Mouse (Mus musculus) embryonic facial prominence, embryonic 10.5 days (tissue): ENCODE measurements around the gene Il1rap. TPM values are rescaled to one million over a fixed set of nuclear protein-coding genes. Genes with fewer than 3 reads are reported as not detected.

Experiments
- DNase-seq: peaks from one replicate; pipeline ENCODE4 v3.0.0-alpha.2; 2017; ENCODE audit warnings: low spot score
- H3K27ac ChIP-seq: fragments of 300-500 bp; sonication (generic); replicated peaks from 2 replicates; pipeline ENCODE4 v1.5.1; 2016; ENCODE audit warnings: mild to moderate bottlenecking
- H3K27me3 ChIP-seq: fragments of 300-500 bp; sonication (generic); replicated peaks from 2 replicates; pipeline ENCODE4 v1.6.1; 2016; ENCODE audit warnings: low read depth, mild to moderate bottlenecking; ENCODE audit not compliant: poor library complexity, severe bottlenecking
- H3K36me3 ChIP-seq: fragments of 300-500 bp; sonication (generic); replicated peaks from 2 replicates; pipeline ENCODE4 v1.6.1; 2016; ENCODE audit warnings: mild to moderate bottlenecking, moderate library complexity
- H3K4me1 ChIP-seq: fragments of 300-500 bp; sonication (generic); 2 replicates; pipeline ENCODE4 v1.6.1; 2016
- H3K4me3 ChIP-seq: fragments of 300-500 bp; sonication (generic); 2 replicates; pipeline ENCODE4 v1.5.1; 2016; ENCODE audit warnings: mild to moderate bottlenecking, moderate library complexity
- H3K9me3 ChIP-seq: fragments of 300-500 bp; sonication (generic); 2 replicates; pipeline ENCODE4 v1.6.1; 2016; ENCODE audit warnings: mild to moderate bottlenecking
- WGBS: fragments of 180-500 bp; shearing (Covaris S2); methylation state at CpG from one replicate; pipeline ENCODE4 v1.1.7; 2016; 5-methylcytosine and 5-hydroxymethylcytosine counted together
- polyA plus RNA-seq: library from polyadenylated mRNA; unstranded; fragments of >200 nt; fragmentation: Nextera tagmentation; extraction: Ambion mirVana; gene quantifications from 2 replicates; pipeline ENCODE4 v1.2.1, GENCODE M21; 2016

Il1rap gene
- polyA plus RNA-seq, 1 experiment from 2014 or later: 3.0 TPM

DNA sequence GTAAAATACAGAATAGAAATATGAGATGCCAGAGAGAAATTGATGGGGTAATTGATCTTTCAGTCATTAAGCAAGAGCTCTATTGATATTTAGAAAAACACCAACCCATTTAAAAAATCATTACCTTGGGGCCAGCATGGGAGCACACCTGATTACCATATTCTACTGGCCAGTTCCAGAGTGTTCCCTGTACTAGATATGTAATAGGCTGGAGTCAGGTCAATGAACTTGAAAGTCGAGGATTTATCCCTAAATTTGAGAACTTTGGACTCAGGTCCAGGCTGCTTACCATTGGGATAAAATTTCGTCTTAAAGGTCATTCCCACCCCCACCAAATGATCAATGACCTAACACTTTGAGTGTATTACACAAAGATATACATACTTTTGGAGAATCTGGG is 125.0 kb downstream of the Il1rap start:
- H3K4me3 ChIP-seq: no peak overlapping the region
- 73% methylated on average over 2 of the region's 2 CpGs for WGBS
- no peak for DNase-seq
- no peaks in the 10 kb centered on the region for H3K4me1 ChIP-seq
- H3K27me3 ChIP-seq: no peaks in the 10 kb centered on the region
- no peak overlapping the region for H3K27ac ChIP-seq
- no peaks in the 10 kb centered on the region for H3K9me3 ChIP-seq
- H3K36me3 ChIP-seq: no peaks in the 10 kb centered on the region

DNA sequence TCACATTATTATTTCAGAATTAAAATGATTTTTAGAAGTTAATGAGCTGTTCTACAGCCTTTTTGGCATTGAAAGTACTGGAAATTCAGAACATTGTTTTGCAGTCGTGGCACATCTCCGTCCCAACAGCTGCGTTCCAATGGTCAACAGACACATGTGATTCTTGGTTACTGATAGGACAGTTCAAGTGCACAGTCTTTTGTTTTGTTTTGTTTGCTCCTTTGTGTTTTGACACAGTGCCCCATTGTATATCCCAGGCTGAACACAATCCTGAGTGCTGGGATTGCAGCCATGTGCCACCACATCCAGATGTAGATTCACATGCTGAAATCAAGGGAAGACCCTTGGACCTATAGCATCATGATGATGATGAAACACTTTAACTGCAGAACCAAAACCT is 129.4 kb downstream of the Il1rap start:
- Histone ChIP-seq H3K4me3 (no peak overlapping the region), H3K27ac (no peak overlapping the region), H3K9me3 (no peaks in the 10 kb centered on the region), H3K27me3 (no peaks in the 10 kb centered on the region), H3K4me1 (no peaks in the 10 kb centered on the region), H3K36me3 (no peaks in the 10 kb centered on the region)
- DNase-seq: no peak
- WGBS: 93% methylated on average over 3 of the region's 3 CpGs

GRCm38 (mm10) chr16:26713538-26714316 is 132.2 kb downstream of the Il1rap start:
- WGBS: 82% methylated on average over 5 of the region's 5 CpGs
- no peak overlapping the region for H3K27ac ChIP-seq
- H3K4me1 ChIP-seq: no peaks in the 10 kb centered on the region
- H3K27me3 ChIP-seq: no peaks in the 10 kb centered on the region
- H3K4me3 ChIP-seq: no peak overlapping the region
- H3K9me3 ChIP-seq: no peaks in the 10 kb centered on the region
- no peaks in the 10 kb centered on the region for H3K36me3 ChIP-seq
- DNase-seq: no peak

GRCm38 (mm10) chr16:26722464-26722863 is 141.0 kb downstream of the Il1rap start:
- Histone ChIP-seq H3K4me3 (no peak overlapping the region), H3K4me1 (no peaks in the 10 kb centered on the region), H3K27me3 (no peaks in the 10 kb centered on the region), H3K36me3 (no peaks in the 10 kb centered on the region), H3K9me3 (no peaks in the 10 kb centered on the region), H3K27ac (no peak overlapping the region)
- WGBS: 90% methylated on average over 11 of the region's 11 CpGs
- DNase-seq: no peak

- Histone ChIP-seq H3K4me1 (no peaks in the 10 kb centered on the region), H3K27me3 (no peaks in the 10 kb centered on the region), H3K36me3 (no peaks in the 10 kb centered on the region), H3K9me3 (no peaks in the 10 kb centered on the region), H3K27ac (no peak overlapping the region), H3K4me3 (no peak overlapping the region)
- WGBS: 53% methylated on average over 5 of the region's 5 CpGs
- no peak for DNase-seq
Observed at GRCm38 (mm10) chr16:26723952-26724747, 142.6 kb downstream of the Il1rap start.

GRCm38 (mm10) chr16:26728139-26728538 is 146.6 kb downstream of the Il1rap start:
- 72% methylated on average over 3 of the region's 3 CpGs for WGBS
- no peak for DNase-seq
- Histone ChIP-seq H3K27me3 (no peaks in the 10 kb centered on the region), H3K36me3 (no peaks in the 10 kb centered on the region), H3K27ac (no peak overlapping the region), H3K4me1 (no peaks in the 10 kb centered on the region), H3K9me3 (no peaks in the 10 kb centered on the region), H3K4me3 (no peak overlapping the region)

GRCm38 (mm10) chr16:26730941-26731340 is 149.4 kb downstream of the Il1rap start:
- Histone ChIP-seq H3K4me1 (no peaks in the 10 kb centered on the region), H3K27ac (no peak overlapping the region), H3K36me3 (no peaks in the 10 kb centered on the region), H3K27me3 (no peaks in the 10 kb centered on the region), H3K9me3 (no peaks in the 10 kb centered on the region), H3K4me3 (no peak overlapping the region)
- DNase-seq: no peak
- WGBS: 78% methylated on average over 1 of the region's 1 CpGs

DNA sequence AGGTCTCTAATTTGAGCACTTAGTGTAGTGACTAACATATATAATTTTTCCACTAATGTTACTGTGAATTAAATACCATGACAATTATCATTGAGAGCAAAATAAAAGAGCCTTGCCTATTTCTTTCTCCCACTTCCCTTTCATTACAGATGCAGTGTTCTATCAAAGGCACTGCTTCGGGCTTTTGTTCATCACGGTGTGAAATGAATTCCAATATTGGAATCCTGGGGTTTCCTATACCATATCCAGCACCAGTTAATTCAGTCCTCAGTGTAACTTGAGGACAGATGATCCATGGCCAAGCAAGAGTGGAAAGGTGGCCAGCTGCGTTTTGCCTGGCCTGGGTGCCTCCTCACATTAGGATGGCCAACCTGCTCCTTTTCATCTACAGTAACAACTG is 151.1 kb downstream of the Il1rap start:
- no peak overlapping the region for H3K4me3 ChIP-seq
- H3K27me3 ChIP-seq: no peaks in the 10 kb centered on the region
- no peaks in the 10 kb centered on the region for H3K4me1 ChIP-seq
- DNase-seq: no peak
- WGBS: 80% methylated on average over 3 of the region's 3 CpGs
- no peaks in the 10 kb centered on the region for H3K9me3 ChIP-seq
- no peak overlapping the region for H3K27ac ChIP-seq
- no peaks in the 10 kb centered on the region for H3K36me3 ChIP-seq

DNA sequence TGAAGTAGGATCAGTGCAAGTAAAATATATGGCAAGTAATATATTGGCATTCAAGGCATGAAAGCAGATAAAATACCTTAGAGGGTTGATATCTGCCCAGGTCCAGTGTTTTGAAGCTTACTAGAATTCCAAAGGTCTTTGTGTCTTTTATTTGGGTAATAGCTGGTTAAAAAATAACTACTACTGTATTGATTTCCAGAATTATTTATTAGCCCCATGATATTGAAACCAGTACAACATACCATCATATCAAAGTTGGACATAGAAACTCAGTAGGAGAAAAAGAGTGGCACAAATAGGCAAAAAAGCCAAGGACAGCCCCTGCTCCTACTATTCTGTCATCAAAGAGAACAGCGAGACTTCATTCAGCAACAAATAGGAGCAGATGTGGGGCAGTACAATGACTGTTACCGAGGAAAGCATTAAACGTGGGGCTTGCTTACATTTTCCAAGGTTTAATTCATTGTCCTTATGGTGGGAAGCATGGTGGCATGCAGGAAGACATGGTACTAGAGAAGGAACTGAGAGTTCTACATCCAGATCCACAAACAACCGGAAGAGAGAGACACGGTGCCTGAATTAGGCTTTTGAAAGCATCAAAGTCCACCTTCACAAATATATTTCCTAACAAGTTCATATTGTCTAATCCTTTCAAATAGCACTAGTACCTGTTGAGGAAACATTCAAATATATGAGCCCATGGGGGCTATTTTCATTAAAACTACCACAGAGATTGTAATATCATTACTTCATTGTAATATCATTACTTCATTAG is 174.1 kb downstream of the Il1rap start:
- DNase-seq: no peak
- no peaks in the 10 kb centered on the region for H3K27me3 ChIP-seq
- WGBS: 87% methylated on average over 5 of the region's 5 CpGs
- H3K4me1 ChIP-seq: no peaks in the 10 kb centered on the region
- H3K36me3 ChIP-seq: no peaks in the 10 kb centered on the region
- H3K4me3 ChIP-seq: no peak overlapping the region
- H3K9me3 ChIP-seq: no peaks in the 10 kb centered on the region
- H3K27ac ChIP-seq: no peak overlapping the region

GRCm38 (mm10) chr16:26775976-26776375 is 194.5 kb downstream of the Il1rap start:
- Histone ChIP-seq H3K9me3 (no peaks in the 10 kb centered on the region), H3K4me3 (no peak overlapping the region), H3K27me3 (no peaks in the 10 kb centered on the region), H3K36me3 (no peaks in the 10 kb centered on the region), H3K4me1 (no peaks in the 10 kb centered on the region), H3K27ac (no peak overlapping the region)
- 86% methylated on average over 2 of the region's 2 CpGs for WGBS
- no peak for DNase-seq

GRCm38 (mm10) chr16:26777132-26777531 is 195.6 kb downstream of the Il1rap start:
- no peaks in the 10 kb centered on the region for H3K36me3 ChIP-seq
- no peaks in the 10 kb centered on the region for H3K4me1 ChIP-seq
- no peak for DNase-seq
- WGBS: 15% methylated on average over 1 of the region's 1 CpGs
- H3K27me3 ChIP-seq: no peaks in the 10 kb centered on the region
- no peak overlapping the region for H3K27ac ChIP-seq
- H3K4me3 ChIP-seq: no peak overlapping the region
- no peaks in the 10 kb centered on the region for H3K9me3 ChIP-seq
